Mouse (Mus musculus): ENCODE measurements around the gene Cdk13. TPM values are rescaled to one million over a fixed set of nuclear protein-coding genes. Genes with fewer than 3 reads are reported as not detected.

Gene Cdk13
- polyA plus RNA-seq (2012; fragmentation: generic; extraction: Trizol) = 10 to 100 TPM in 1 of 2 experiments, 1 to 10 TPM in 1; 1.3 to 12.0 TPM

GRCm38 (mm10) chr13:17804909-17805613 is at the start of gene Cdk13:
Gene Cdk13 (minus strand): TSS chr13:17805097.

GRCm38 (mm10) chr13:17694911-17695699 is 109.8 kb downstream of the Cdk13 start, which contains the start of the genes Mplkip and Sugct:
Gene Mplkip (plus strand): TSS chr13:17695192.
Gene Sugct (minus strand): TSS chr13:17695553.

Other genes with a start within 250 kb of the Cdk13 start
- 10 to 100 TPM in 1 of 2 experiments, 1 to 10 TPM in 1; 4.3 to 11.3 TPM for gene Mplkip, start 109.9 kb downstream of the Cdk13 start, polyA plus RNA-seq (2012; fragmentation: generic; extraction: Trizol)
- 1 to 10 TPM in 1 of 2 experiments, under 1 TPM in 1; 0.18 to 2.9 TPM for gene Sugct, start 109.5 kb downstream of the Cdk13 start, polyA plus RNA-seq (2012; fragmentation: generic; extraction: Trizol)
- gene Rala, start 139.1 kb upstream of the Cdk13 start, polyA plus RNA-seq (2012; fragmentation: generic; extraction: Trizol) = 10 to 100 TPM; 11.5 to 26.4 TPM
- 1 to 10 TPM in 1 of 2 experiments, under 1 TPM in 1; 0.95 to 6.2 TPM for gene Yae1d1, start 188.3 kb upstream of the Cdk13 start, polyA plus RNA-seq (2012; fragmentation: generic; extraction: Trizol)